Mouse (Mus musculus) mouse embryonic stem cell (cell line): ENCODE data around the gene Tex12.

Experiments used
- in situ Hi-C, 2 experiments: fragments of 300-500 bp; cut with MboI; formaldehyde crosslinking; loops; 1 replicate in 1 of 2; 3 replicates in 1 of 2; pipeline ENCODE4 v1.14.3; 2019 to 2020; ENCODE audit warnings: low sequenced_read_pairs in 2 of 2, low pct_unique_long_range_greater_than_20kb in 1 of 2, mixed read lengths in 1 of 2; ENCODE audit not compliant: unreplicated experiment in 1 of 2

Tex12 gene

DNA sequence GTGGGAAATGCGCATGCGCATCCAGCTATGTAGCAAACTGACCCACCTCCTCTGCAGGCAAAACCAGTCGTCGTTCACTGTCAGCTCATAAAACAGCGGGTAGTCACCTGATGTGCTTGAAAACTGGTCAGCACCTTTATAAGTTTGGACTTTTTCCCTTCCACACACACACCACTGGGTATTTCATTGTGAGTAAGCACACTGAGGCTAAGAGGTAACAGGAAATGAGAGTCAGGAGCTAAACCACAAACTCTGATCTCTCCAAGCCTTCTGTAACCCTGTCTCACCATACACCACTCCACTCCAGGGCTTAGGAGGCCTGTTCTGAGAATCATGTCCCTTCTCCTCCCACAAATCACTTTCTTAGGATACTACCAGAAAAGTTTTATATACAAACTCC is 35.5 kb downstream of the Tex12 start:
- in situ Hi-C loops = loop anchor here (5.0 to 10.0 kb wide), 2 partner anchors 51 to 68 kb away; no protein-coding TSS in a partner anchor

DNA sequence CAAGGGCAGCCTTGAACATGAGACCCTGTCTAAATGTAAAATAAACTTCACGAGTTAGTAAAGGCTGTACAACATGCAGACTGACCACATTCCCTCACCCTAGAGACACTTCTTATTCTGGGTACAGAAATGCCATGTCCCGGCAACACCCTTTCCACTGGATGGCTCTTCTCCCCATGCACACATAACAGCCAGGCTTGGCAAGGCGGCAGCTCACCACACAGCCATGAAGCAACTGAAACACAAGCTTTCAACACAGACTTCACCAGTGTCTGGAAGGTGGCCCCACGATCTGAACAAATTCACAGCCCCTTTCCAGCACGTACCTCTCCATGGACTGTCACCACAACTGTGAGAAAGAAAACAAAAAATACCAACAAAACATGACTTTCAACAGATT is 36.2 kb downstream of the Tex12 start:
- in situ Hi-C loops = loop anchor here (5.0 to 10.0 kb wide), 2 partner anchors 50 to 68 kb away; no protein-coding TSS in a partner anchor

DNA sequence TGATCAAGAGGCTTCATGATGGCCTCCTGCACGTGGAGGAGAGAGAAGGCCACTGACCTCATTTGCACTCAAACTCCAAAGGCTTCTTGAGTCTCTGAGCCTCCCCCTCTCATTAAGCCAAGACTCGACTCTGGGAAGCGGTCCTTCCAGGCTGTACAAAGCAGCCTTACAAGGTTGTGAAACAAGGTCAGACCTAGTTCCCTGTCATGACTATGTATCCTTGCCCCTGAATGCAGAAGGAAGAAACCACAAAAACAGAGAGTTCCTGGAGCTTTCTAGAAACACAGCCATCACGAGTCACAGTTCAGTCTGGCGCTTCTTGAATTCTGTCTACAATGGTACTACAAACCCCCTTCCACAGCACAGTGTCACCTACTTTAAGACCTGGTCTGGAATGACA is 38.6 kb downstream of the Tex12 start:
- in situ Hi-C loops = loop anchor here in 1 of 2 experiments (10.0 kb wide), 1 partner anchor 48 kb away; no protein-coding TSS in a partner anchor

DNA sequence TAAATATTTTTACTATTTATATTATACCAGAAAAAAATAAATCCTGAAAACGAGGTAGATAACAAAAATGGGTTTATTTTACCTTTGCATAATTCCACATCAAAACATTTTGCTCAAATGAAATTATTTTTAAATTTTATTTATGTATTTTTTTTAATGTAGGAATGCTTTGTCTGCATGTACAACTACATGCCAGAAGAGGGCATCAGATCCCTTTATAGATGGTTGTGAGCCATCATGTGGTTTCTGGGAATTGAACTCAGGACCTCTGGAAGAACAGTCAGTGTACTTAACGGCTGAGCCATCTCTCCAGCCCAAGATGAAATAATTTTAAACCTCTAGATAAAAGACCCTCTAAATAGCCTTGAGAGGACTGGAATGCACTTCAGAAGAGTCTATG is 39.6 kb downstream of the Tex12 start:
- in situ Hi-C loops = loop anchor here in 1 of 2 experiments (10.0 kb wide), 1 partner anchor 47 kb away; no protein-coding TSS in a partner anchor

GRCm38 (mm10) chr9:50520748-50521147 is 40.4 kb downstream of the Tex12 start:
- in situ Hi-C loops = loop anchor here in 1 of 2 experiments (10.0 kb wide), 1 partner anchor 46 kb away; no protein-coding TSS in a partner anchor

DNA sequence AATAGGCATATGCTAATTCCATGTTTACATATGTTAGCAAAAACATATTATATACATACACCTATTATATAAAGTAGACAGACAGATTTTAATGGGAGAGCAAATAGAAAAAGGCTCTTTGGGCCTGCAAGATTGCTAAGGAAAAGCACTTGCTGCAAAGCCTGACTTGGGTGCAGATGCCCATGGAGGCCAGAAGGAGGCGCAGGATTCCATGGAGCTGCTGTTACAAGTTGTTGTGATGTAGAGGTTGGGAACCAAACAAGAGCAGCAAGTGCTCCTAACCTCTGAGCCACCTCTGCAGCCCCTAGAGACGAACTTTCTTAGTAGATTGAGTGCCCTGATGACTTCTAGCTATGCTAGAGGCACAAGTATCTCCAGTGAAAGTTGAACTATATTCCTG is 42.3 kb downstream of the Tex12 start:
- in situ Hi-C loops = no loop called here

DNA sequence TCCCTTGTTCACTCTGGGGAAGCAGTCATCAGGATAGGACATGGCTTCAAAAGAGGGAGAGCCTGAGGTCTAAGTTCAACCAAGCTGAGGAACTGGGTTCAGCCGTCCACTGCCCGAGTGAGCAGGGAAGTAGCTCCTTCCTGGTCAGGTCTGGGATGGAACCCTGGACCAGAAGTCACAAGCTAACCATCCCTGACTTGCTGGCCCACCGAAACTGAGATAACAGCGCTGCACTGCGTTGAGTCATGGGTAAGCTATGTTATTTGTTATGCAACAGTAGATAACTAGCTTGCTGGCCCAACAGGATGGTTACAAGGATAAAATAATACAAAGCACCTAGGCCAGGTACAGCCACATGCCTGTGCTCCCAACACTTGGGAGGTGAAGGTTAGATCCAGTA is 45.7 kb downstream of the Tex12 start:
- in situ Hi-C loops = no loop called here

DNA sequence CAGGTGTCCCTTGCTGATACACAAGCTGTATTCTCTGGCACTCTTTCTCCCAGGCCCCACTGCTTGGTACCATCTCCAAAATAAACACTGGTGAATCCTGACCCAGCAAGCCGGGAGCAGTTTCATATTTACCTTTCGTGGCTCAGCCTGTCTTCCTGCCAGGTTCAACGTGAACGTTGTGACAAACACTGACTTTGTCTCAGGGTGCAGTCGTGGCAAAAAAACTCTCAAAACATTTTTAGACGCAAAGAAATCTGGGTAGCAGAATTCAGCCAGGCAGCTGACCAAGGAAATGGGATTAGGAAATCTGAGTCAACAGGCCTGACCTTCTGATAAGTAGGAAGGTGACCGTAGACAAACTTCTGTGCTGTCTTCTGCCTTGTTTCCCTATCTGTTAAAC is 53.6 kb downstream of the Tex12 start:
- in situ Hi-C loops = no loop called here
